Mouse (Mus musculus): ENCODE data around the gene Ankrd65. TPM values are rescaled to one million over a fixed set of nuclear protein-coding genes. Genes with fewer than 3 reads are reported as not detected.

The Ankrd65 gene
- polyA plus RNA-seq, 1 experiment from 2014 or later = not detected

DNA sequence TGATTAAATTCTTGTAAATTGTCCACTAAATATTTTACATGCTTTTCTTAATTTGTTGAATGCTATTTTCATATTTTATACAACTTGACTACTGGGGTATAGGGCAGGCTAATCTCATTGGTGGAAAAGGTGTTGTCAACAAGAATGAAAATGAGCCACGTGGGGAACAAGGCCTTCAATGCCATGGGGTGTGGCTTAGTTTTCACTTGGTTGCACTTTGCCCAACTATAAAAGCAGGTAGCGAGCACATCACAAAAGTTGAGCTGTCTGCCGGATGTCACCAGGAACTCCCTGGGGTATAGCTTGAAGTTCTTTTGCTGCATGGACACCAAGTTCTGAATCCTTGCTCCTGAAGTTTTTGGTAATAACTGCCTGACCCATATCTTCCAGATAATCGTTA lies 27.3 kb downstream of the Ankrd65 start:
- H3K27ac ChIP-seq (ENCODE audit: low read depth, low read length) = no peak overlapping the region
- H3K4me3 ChIP-seq (ENCODE audit: low read depth, low read length) = no peak overlapping the region
- no peak overlapping the region for H3K4me2 ChIP-seq (ENCODE audit: low read depth)
- WGBS = 86% methylated on average over 4 of the region's 4 CpGs
- DNase-seq (ENCODE audit: low spot score) (no peak), ATAC-seq (ENCODE audit: insufficient read depth, low FRiP score, low TSS enrichment) (no peak)
- peaks cover 10% of the 10 kb centered on the region for H3K4me1 ChIP-seq (ENCODE audit: control insufficient read depth, insufficient read depth, low read length)
- H3K27me3 ChIP-seq (ENCODE audit: control insufficient read depth, insufficient read depth, low read length) = no peaks in the 10 kb centered on the region
- H3K36me3 ChIP-seq (ENCODE audit: control insufficient read depth, insufficient read depth, low read length) = peaks cover 41% of the 10 kb centered on the region
- H3K9me3 ChIP-seq (ENCODE audit: control insufficient read depth, low read length) = no peaks in the 10 kb centered on the region
- no peak overlapping the region for H3K9ac ChIP-seq (ENCODE audit: low read length)

DNA sequence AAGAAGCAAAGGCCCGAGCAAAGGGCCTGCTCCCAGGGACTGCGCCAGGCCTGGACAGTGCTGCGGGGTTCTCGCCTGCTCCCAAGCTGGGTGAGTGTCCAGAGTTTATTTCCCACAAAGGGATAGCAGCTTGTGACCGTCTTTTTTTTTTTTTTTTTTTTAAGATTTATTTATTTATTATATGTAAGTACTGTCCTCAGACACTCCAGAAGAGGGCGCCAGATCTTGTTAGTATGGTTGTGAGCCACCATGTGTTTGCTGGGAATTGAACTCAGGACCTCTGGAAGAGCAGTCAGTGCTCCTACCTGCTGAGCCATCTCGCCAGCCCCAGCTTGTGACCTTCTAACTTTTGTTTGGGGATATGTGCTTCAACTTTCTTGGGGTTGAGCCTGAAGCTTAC lies 30.8 kb downstream of the Ankrd65 start:
- peaks cover 46% of the 10 kb centered on the region for H3K36me3 ChIP-seq (ENCODE audit: control insufficient read depth, insufficient read depth, low read length)
- DNase-seq (ENCODE audit: low spot score) (no peak), ATAC-seq (ENCODE audit: insufficient read depth, low FRiP score, low TSS enrichment) (no peak)
- H3K27me3 ChIP-seq (ENCODE audit: control insufficient read depth, insufficient read depth, low read length) = no peaks in the 10 kb centered on the region
- H3K4me3 ChIP-seq (ENCODE audit: low read depth, low read length) = no peak overlapping the region
- H3K9ac ChIP-seq (ENCODE audit: low read length) = no peak overlapping the region
- no peak overlapping the region for H3K27ac ChIP-seq (ENCODE audit: low read depth, low read length)
- no peak overlapping the region for H3K4me2 ChIP-seq (ENCODE audit: low read depth)
- 86% methylated on average over 7 of the region's 7 CpGs for WGBS
- no peaks in the 10 kb centered on the region for H3K4me1 ChIP-seq (ENCODE audit: control insufficient read depth, insufficient read depth, low read length)
- no peaks in the 10 kb centered on the region for H3K9me3 ChIP-seq (ENCODE audit: control insufficient read depth, low read length)

DNA sequence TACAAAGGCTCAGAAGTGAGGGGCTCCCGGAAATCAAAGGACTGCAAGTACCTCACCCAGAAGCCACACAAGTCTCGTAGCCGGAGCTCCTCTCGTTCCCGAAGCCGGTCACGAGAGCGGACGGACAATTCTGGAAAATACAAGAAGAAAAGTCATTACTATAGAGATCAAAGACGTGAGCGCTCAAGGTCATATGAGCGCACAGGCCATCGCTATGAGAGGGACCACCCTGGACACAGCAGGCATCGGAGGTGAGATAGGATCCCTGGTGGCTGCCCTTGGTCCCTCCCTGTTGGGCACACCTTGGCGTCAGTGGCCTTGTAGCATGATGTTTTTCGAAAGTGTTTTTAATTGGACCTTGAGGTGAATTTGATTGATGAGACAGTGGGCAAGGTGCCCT lies 33.2 kb downstream of the Ankrd65 start:
- no peak overlapping the region for H3K4me3 ChIP-seq (ENCODE audit: low read depth, low read length)
- no peak overlapping the region for H3K4me2 ChIP-seq (ENCODE audit: low read depth)
- H3K4me1 ChIP-seq (ENCODE audit: control insufficient read depth, insufficient read depth, low read length) = no peaks in the 10 kb centered on the region
- no peaks in the 10 kb centered on the region for H3K9me3 ChIP-seq (ENCODE audit: control insufficient read depth, low read length)
- no peak for DNase-seq (ENCODE audit: low spot score)
- no peaks in the 10 kb centered on the region for H3K27me3 ChIP-seq (ENCODE audit: control insufficient read depth, insufficient read depth, low read length)
- 96% methylated on average over 16 of the region's 16 CpGs for WGBS
- H3K36me3 ChIP-seq (ENCODE audit: control insufficient read depth, insufficient read depth, low read length) = peaks cover 39% of the 10 kb centered on the region
- H3K9ac ChIP-seq (ENCODE audit: low read length) = no peak overlapping the region
- ATAC-seq (ENCODE audit: insufficient read depth, low FRiP score, low TSS enrichment) = no peak
- no peak overlapping the region for H3K27ac ChIP-seq (ENCODE audit: low read depth, low read length)

DNA sequence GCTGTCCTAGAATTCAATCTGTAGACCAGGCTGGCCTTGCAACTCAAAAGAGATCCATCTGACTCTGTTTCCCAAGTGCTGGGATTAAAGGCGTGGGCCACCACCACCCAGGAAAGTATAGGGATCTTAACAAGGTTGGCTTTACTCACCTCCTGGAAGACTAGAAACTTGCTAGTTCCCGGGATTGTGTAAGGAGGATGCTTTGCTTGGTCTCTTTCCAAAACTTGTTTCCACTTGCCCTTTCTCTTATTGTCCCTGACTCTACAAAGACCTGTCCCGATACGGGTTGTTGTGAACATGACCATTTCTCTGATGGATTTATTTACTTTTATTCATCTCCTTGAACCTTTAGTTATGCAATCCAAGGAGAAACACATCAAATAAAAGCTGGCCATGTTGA lies 39.6 kb downstream of the Ankrd65 start:
- Histone ChIP-seq H3K36me3 (ENCODE audit: control insufficient read depth, insufficient read depth, low read length) (0 out of 2 replicates have a peak, but pooled peaks cover under 1% of the 10 kb centered on the region), H3K27me3 (ENCODE audit: control insufficient read depth, insufficient read depth, low read length) (no peaks in the 10 kb centered on the region), H3K4me1 (ENCODE audit: control insufficient read depth, insufficient read depth, low read length) (peaks cover 7% of the 10 kb centered on the region), H3K9me3 (ENCODE audit: control insufficient read depth, low read length) (no peaks in the 10 kb centered on the region), H3K4me3 (ENCODE audit: low read depth, low read length) (no peak overlapping the region), H3K27ac (ENCODE audit: low read depth, low read length) (no peak overlapping the region), H3K4me2 (ENCODE audit: low read depth) (no peak overlapping the region), H3K9ac (ENCODE audit: low read length) (no peak overlapping the region)
- ATAC-seq (ENCODE audit: insufficient read depth, low FRiP score, low TSS enrichment) (no peak), DNase-seq (ENCODE audit: low spot score) (no peak)
- WGBS = 96% methylated on average over 4 of the region's 4 CpGs

DNA sequence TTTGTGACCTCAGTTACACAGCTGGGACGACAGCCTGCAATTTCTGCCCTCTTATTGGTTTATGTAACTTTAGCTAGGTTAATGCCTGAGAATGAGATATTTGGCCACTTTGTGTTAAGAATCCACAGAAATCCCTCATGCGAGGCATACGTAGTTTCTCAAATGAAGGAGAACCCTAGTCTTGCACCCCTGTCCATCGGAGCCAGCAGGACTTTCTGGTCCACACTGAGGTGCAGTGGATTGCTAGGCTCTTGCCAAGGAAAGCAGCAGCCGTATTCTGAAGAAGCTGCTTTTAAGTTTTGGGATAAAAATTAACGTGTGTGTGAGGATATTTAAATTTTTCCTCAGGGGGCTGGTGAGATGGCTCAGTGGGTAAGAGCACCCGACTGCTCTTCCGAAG lies 40.4 kb downstream of the Ankrd65 start:
- H3K27ac ChIP-seq (ENCODE audit: low read depth, low read length) = no peak overlapping the region
- H3K4me1 ChIP-seq (ENCODE audit: control insufficient read depth, insufficient read depth, low read length) = peaks cover 7% of the 10 kb centered on the region
- no peak for DNase-seq (ENCODE audit: low spot score)
- H3K27me3 ChIP-seq (ENCODE audit: control insufficient read depth, insufficient read depth, low read length) = no peaks in the 10 kb centered on the region
- no peaks in the 10 kb centered on the region for H3K36me3 ChIP-seq (ENCODE audit: control insufficient read depth, insufficient read depth, low read length)
- WGBS = 55% methylated on average over 8 of the region's 8 CpGs
- no peak for ATAC-seq (ENCODE audit: insufficient read depth, low FRiP score, low TSS enrichment)
- H3K4me3 ChIP-seq (ENCODE audit: low read depth, low read length) = peak overlapping the region; percentile 70
- H3K4me2 ChIP-seq (ENCODE audit: low read depth) = peak overlapping the region; percentile 99
- H3K9me3 ChIP-seq (ENCODE audit: control insufficient read depth, low read length) = no peaks in the 10 kb centered on the region
- no peak overlapping the region for H3K9ac ChIP-seq (ENCODE audit: low read length)

DNA sequence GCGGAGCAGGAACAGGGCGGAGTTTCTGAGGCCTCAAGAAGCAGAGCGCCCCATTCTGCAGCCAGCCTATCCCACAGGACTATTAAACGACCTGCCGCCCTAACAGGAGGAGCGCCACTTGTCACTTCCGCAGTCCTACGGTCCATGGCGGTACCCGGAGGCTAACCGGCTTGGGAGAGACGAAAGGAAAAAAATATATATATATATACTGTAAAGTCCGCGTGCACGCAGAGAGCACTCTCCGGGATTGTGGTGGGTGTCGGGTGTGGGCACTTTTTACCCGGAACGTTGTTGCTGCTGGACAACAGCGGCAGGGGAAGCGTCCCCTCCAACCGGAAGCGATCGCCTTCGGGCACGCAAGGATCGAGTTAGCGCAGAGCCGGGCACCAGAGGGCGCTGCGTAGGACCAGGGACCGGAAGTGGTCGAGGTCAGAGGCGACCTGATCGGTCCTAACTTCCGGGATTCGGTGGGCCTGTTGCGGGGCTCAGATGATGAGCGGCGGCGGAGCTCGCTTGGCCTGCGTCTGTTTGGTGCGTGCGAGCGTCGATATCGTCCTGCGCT lies 41.0 kb downstream of the Ankrd65 start, which contains the start of gene Aurkaip1:
Aurkaip1 (plus strand) TSS at position 68 of the 562 bp plus-strand sequence.
- H3K27ac ChIP-seq (ENCODE audit: low read depth, low read length) = peak within 1 kb of the TSS; percentile 67
- ATAC-seq (ENCODE audit: insufficient read depth, low FRiP score, low TSS enrichment) = peak; percentile 92

DNA sequence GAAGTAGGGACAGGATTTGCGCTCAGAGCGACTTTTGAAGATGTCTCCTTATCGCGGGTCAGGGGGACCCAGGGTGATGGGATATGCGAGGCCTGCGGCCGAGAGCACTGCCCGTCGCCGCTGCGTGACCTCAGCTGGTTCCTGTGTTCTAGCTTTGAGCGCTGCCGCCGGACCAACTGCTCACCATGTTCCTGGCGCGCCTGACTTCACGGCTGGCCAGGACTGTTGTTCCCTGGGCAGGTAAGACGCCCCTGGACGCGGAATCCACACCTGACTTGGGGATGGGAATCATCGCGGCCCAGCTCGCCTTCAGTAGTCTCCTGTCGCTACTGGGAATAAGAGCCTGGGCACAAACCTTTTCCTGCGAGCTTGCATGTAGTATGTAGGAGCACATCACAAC lies 41.6 kb downstream of the Ankrd65 start:
- Histone ChIP-seq H3K27me3 (ENCODE audit: control insufficient read depth, insufficient read depth, low read length) (no peaks in the 10 kb centered on the region), H3K36me3 (ENCODE audit: control insufficient read depth, insufficient read depth, low read length) (no peaks in the 10 kb centered on the region), H3K4me3 (ENCODE audit: low read depth, low read length) (peak overlapping the region; percentile 70), H3K9ac (ENCODE audit: low read length) (peak overlapping the region; percentile 70), H3K27ac (ENCODE audit: low read depth, low read length) (no peak overlapping the region; the same call in 1 of the 2 replicates), H3K4me2 (ENCODE audit: low read depth) (peak overlapping the region; percentile 99), H3K4me1 (ENCODE audit: control insufficient read depth, insufficient read depth, low read length) (peaks cover 7% of the 10 kb centered on the region), H3K9me3 (ENCODE audit: control insufficient read depth, low read length) (no peaks in the 10 kb centered on the region)
- DNase-seq (ENCODE audit: low spot score) = no peak
- 1% methylated on average over 25 of the region's 25 CpGs for WGBS
- peak; percentile 28 for ATAC-seq (ENCODE audit: insufficient read depth, low FRiP score, low TSS enrichment)

More for the DNA sequence above, 41.0 kb downstream of the Ankrd65 start, which contains the start of gene Aurkaip1:
- DNase-seq (ENCODE audit: low spot score) = peak; percentile 97
- Histone ChIP-seq H3K4me3 (ENCODE audit: low read depth, low read length) (peak within 1 kb of the TSS; percentile 70), H3K9ac (ENCODE audit: low read length) (peak within 1 kb of the TSS; percentile 70), H3K4me2 (ENCODE audit: low read depth) (peak within 1 kb of the TSS; percentile 99), H3K27me3 (ENCODE audit: control insufficient read depth, insufficient read depth, low read length) (no peaks in the 10 kb centered on the region), H3K4me1 (ENCODE audit: control insufficient read depth, insufficient read depth, low read length) (peaks cover 7% of the 10 kb centered on the region), H3K36me3 (ENCODE audit: control insufficient read depth, insufficient read depth, low read length) (no peaks in the 10 kb centered on the region), H3K9me3 (ENCODE audit: control insufficient read depth, low read length) (no peaks in the 10 kb centered on the region)
- under 1% methylated on average over 49 of the region's 49 CpGs for WGBS

DNA sequence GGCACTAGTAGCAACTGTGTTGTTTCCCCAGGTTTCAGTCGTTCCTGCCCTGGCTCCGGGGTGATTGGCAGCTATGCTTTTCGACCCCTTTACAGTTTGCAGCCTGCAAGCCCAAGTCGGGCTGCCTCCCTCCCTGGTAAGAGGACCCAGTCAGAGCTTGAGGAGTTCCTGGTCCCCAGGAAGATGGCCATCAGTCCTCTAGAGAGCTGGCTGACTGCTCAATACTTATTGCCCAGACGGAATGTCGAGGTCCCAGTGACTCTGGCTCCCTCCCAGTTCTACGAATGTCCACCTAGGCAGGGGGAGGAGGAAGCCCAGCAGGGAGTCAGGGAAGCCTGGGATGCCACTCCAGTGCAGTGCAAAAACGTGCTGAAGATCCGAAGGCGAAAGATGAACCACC lies 42.1 kb downstream of the Ankrd65 start:
- H3K9ac ChIP-seq (ENCODE audit: low read length) = peak overlapping the region; percentile 70
- no peaks in the 10 kb centered on the region for H3K36me3 ChIP-seq (ENCODE audit: control insufficient read depth, insufficient read depth, low read length)
- peaks cover 7% of the 10 kb centered on the region for H3K4me1 ChIP-seq (ENCODE audit: control insufficient read depth, insufficient read depth, low read length)
- no peak overlapping the region for H3K27ac ChIP-seq (ENCODE audit: low read depth, low read length)
- H3K4me2 ChIP-seq (ENCODE audit: low read depth) = peak overlapping the region; percentile 99
- DNase-seq (ENCODE audit: low spot score) (no peak), ATAC-seq (ENCODE audit: insufficient read depth, low FRiP score, low TSS enrichment) (no peak)
- H3K9me3 ChIP-seq (ENCODE audit: control insufficient read depth, low read length) = no peaks in the 10 kb centered on the region
- WGBS = 56% methylated on average over 10 of the region's 10 CpGs
- H3K4me3 ChIP-seq (ENCODE audit: low read depth, low read length) = peak overlapping the region; percentile 70
- no peaks in the 10 kb centered on the region for H3K27me3 ChIP-seq (ENCODE audit: control insufficient read depth, insufficient read depth, low read length)

DNA sequence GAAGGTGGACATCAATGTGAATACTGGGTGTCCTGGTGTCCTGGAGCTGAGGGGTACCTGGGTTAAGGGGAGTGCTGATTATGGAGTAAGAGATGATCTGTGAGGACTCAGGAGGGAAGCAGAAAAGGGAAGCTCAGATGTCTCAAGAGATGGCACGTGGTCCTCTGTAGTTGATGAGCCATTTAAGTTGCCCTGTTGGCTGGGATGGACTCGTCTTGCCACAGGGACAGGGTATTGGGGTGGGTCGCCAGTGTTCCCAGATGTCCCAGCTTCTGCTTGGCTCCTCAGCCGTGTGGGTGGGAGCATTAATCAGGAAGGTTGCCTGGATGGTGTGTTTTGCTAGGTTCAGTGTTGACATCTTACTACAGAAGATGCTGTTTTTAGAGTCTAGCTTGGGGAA lies 43.0 kb downstream of the Ankrd65 start:
- no peak overlapping the region for H3K4me2 ChIP-seq (ENCODE audit: low read depth)

More for the DNA sequence above, 43.0 kb downstream of the Ankrd65 start:
- ATAC-seq (ENCODE audit: insufficient read depth, low FRiP score, low TSS enrichment) (no peak), DNase-seq (ENCODE audit: low spot score) (no peak)
- no peak overlapping the region for H3K4me3 ChIP-seq (ENCODE audit: low read depth, low read length)
- H3K27ac ChIP-seq (ENCODE audit: low read depth, low read length) = no peak overlapping the region
- no peaks in the 10 kb centered on the region for H3K36me3 ChIP-seq (ENCODE audit: control insufficient read depth, insufficient read depth, low read length)
- H3K9me3 ChIP-seq (ENCODE audit: control insufficient read depth, low read length) = no peaks in the 10 kb centered on the region
- H3K27me3 ChIP-seq (ENCODE audit: control insufficient read depth, insufficient read depth, low read length) = no peaks in the 10 kb centered on the region
- 87% methylated on average over 4 of the region's 4 CpGs for WGBS
- no peak overlapping the region for H3K9ac ChIP-seq (ENCODE audit: low read length)
- H3K4me1 ChIP-seq (ENCODE audit: control insufficient read depth, insufficient read depth, low read length) = peaks cover 7% of the 10 kb centered on the region

All from neural tube, embryonic 11.5 days (tissue).